Mouse (Mus musculus) midbrain, embryonic 16.5 days (tissue): ENCODE results near the gene Tctex1d2. TPM values are rescaled to one million over a fixed set of nuclear protein-coding genes. Genes with fewer than 3 reads are reported as not detected.

ENCODE experiments used
- ATAC-seq: fragments of 200-750 bp; cut with Nextera tagmentation; 2 replicates; pipeline ENCODE4 v1.8.0; 2017; ENCODE audit warnings: moderate TSS enrichment
- H3K27ac ChIP-seq: fragments of 300-500 bp; sonication (generic); 2 replicates; pipeline ENCODE4 v1.5.1; 2014; ENCODE audit warnings: mild to moderate bottlenecking, low read length, mixed read lengths
- H3K27me3 ChIP-seq: fragments of 300-500 bp; sonication (generic); 2 replicates; pipeline ENCODE4 v1.6.1; 2014; ENCODE audit warnings: low read depth, low read length, mixed read lengths; ENCODE audit not compliant: control insufficient read depth, insufficient read depth
- H3K36me3 ChIP-seq: fragments of 300-500 bp; sonication (generic); 2 replicates; pipeline ENCODE4 v1.6.1; 2014; ENCODE audit warnings: mild to moderate bottlenecking, low read length, moderate library complexity, mixed read lengths; ENCODE audit not compliant: control insufficient read depth, insufficient read depth
- H3K4me1 ChIP-seq: fragments of 300-500 bp; sonication (generic); 2 replicates; pipeline ENCODE4 v1.6.1; 2014; ENCODE audit warnings: mild to moderate bottlenecking, low read length, mixed read lengths; ENCODE audit not compliant: control insufficient read depth, insufficient read depth
- H3K4me2 ChIP-seq: fragments of 300-500 bp; sonication (generic); 2 replicates; pipeline ENCODE4 v1.6.1; 2014; ENCODE audit warnings: mild to moderate bottlenecking, low read length, mixed read lengths
- H3K4me3 ChIP-seq: fragments of 300-500 bp; sonication (generic); 2 replicates; pipeline ENCODE4 v1.5.1; 2014; ENCODE audit warnings: low read depth, mild to moderate bottlenecking, low read length, moderate library complexity, mixed read lengths
- H3K9ac ChIP-seq: fragments of 300-500 bp; sonication (generic); 2 replicates; pipeline ENCODE4 v1.6.1; 2014; ENCODE audit warnings: low read depth, low read length, mixed read lengths
- H3K9me3 ChIP-seq: fragments of 300-500 bp; sonication (generic); replicated peaks from 2 replicates; pipeline ENCODE4 v1.6.1; 2014; ENCODE audit warnings: mild to moderate bottlenecking, low read length, mixed read lengths; ENCODE audit not compliant: control insufficient read depth, poor library complexity, severe bottlenecking
- WGBS: fragments of 180-500 bp; shearing (Covaris S2); extraction: QIAGEN DNeasy Blood & Tissue Kit; methylation state at CpG from one replicate; pipeline ENCODE4 v1.1.7; 2014; 5-methylcytosine and 5-hydroxymethylcytosine counted together
- polyA plus RNA-seq: library from polyadenylated mRNA; unstranded; fragments of >200 nt; fragmentation: Nextera tagmentation; extraction: Ambion mirVana; gene quantifications from 2 replicates; pipeline ENCODE4 v1.2.1, GENCODE M21; 2015

Tctex1d2 gene
- polyA plus RNA-seq, 1 experiment from 2014 or later = 40.3 TPM

GRCm38 (mm10) chr16:32417457-32417856 is 2.0 kb upstream of the Tctex1d2 start:
- 45% methylated on average over 1 of the region's 1 CpGs for WGBS
- no peak for ATAC-seq

GRCm38 (mm10) chr16:32427506-32427905 is 8.0 kb downstream of the Tctex1d2 start:
- H3K27me3 ChIP-seq = no peaks in the 10 kb centered on the region
- H3K36me3 ChIP-seq = no peaks in the 10 kb centered on the region
- no peak for ATAC-seq
- no peak overlapping the region for H3K4me3 ChIP-seq
- H3K9me3 ChIP-seq = no peaks in the 10 kb centered on the region
- no peak overlapping the region for H3K27ac ChIP-seq
- peaks cover 17% of the 10 kb centered on the region for H3K4me1 ChIP-seq
- 85% methylated on average over 3 of the region's 3 CpGs for WGBS
- no peak overlapping the region for H3K4me2 ChIP-seq
- no peak overlapping the region for H3K9ac ChIP-seq

More at GRCm38 (mm10) chr16:32417457-32417856, 2.0 kb upstream of the Tctex1d2 start:
- H3K4me2 ChIP-seq = no peak overlapping the region
- no peak overlapping the region for H3K9ac ChIP-seq
- peaks cover 10% of the 10 kb centered on the region for H3K4me1 ChIP-seq
- no peaks in the 10 kb centered on the region for H3K27me3 ChIP-seq
- H3K36me3 ChIP-seq = no peaks in the 10 kb centered on the region
- no peak overlapping the region for H3K27ac ChIP-seq
- no peak overlapping the region for H3K4me3 ChIP-seq
- no peaks in the 10 kb centered on the region for H3K9me3 ChIP-seq

DNA sequence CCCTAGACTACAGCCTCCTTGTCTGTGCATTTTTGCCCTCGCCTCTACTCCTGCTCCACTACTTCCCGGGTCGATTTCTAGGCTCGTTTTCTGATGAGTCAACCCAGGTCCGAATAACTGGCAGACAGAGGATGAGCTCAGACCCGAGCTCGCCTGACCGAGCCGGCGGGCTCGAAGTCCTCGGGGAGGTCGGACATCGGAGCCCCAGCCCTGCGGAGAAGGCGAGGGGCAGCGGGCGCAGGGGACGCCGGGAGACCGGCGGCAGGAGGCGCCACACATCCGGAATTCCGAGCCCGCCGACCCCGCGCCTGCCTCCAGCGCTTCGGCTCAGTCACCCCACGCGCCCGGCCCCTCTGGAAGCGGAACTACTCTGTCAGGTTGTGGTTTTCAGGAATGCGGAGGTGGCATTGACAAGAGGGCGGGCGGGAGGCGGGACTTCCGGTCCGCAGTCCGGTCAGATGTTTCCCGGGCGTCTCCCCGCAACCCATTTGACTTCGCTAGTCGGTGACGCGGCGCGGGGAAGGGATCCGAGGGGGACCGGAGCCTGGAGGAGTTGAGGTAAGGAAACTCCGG is 11.1 kb downstream of the Tctex1d2 start, which contains the start of gene Pcyt1a:
TSS of gene Pcyt1a (plus strand) at position 448 of the 573 bp plus-strand sequence.
- peak; percentile 98 for ATAC-seq
- Histone ChIP-seq H3K27ac (peak within 1 kb of the TSS; percentile 95), H3K27me3 (no peaks in the 10 kb centered on the region), H3K4me1 (peaks cover 17% of the 10 kb centered on the region), H3K4me3 (peak within 1 kb of the TSS; percentile 56), H3K9me3 (no peaks in the 10 kb centered on the region), H3K36me3 (no peaks in the 10 kb centered on the region), H3K9ac (peak within 1 kb of the TSS; percentile 73), H3K4me2 (peak within 1 kb of the TSS; percentile 88)
- WGBS = 0% methylated on average over 53 of the region's 54 CpGs

GRCm38 (mm10) chr16:32431047-32431591 is 11.6 kb downstream of the Tctex1d2 start:
- peak overlapping the region; percentile 56 for H3K4me3 ChIP-seq
- H3K9me3 ChIP-seq = no peaks in the 10 kb centered on the region
- peak; percentile 83; the same call in 1 of the 2 replicates for ATAC-seq
- H3K4me2 ChIP-seq = peak overlapping the region; percentile 88
- peaks cover 17% of the 10 kb centered on the region for H3K4me1 ChIP-seq
- H3K27ac ChIP-seq = peak overlapping the region; percentile 95
- H3K27me3 ChIP-seq = no peaks in the 10 kb centered on the region
- H3K36me3 ChIP-seq = no peaks in the 10 kb centered on the region
- WGBS = 3% methylated on average over 28 of the region's 28 CpGs
- peak overlapping the region; percentile 73 for H3K9ac ChIP-seq

- H3K9ac ChIP-seq = no peak overlapping the region
- no peaks in the 10 kb centered on the region for H3K27me3 ChIP-seq
- H3K36me3 ChIP-seq = no peaks in the 10 kb centered on the region
- peak overlapping the region; percentile 88 for H3K4me2 ChIP-seq
- H3K9me3 ChIP-seq = no peaks in the 10 kb centered on the region
- WGBS = 97% methylated on average over 1 of the region's 1 CpGs
- H3K4me3 ChIP-seq = peak overlapping the region; percentile 56; the same call in 1 of the 2 replicates
- ATAC-seq = no peak
- peaks cover 17% of the 10 kb centered on the region for H3K4me1 ChIP-seq
- no peak overlapping the region for H3K27ac ChIP-seq
Observed at GRCm38 (mm10) chr16:32431926-32432325, 12.4 kb downstream of the Tctex1d2 start.

GRCm38 (mm10) chr16:32433138-32433537 is 13.6 kb downstream of the Tctex1d2 start:
- H3K27me3 ChIP-seq = no peaks in the 10 kb centered on the region
- H3K4me1 ChIP-seq = peaks cover 17% of the 10 kb centered on the region
- H3K36me3 ChIP-seq = no peaks in the 10 kb centered on the region
- ATAC-seq = no peak
- H3K27ac ChIP-seq = no peak overlapping the region
- WGBS = 81% methylated on average over 2 of the region's 2 CpGs
- no peak overlapping the region for H3K4me2 ChIP-seq
- no peak overlapping the region for H3K9ac ChIP-seq
- H3K9me3 ChIP-seq = no peaks in the 10 kb centered on the region
- no peak overlapping the region for H3K4me3 ChIP-seq

DNA sequence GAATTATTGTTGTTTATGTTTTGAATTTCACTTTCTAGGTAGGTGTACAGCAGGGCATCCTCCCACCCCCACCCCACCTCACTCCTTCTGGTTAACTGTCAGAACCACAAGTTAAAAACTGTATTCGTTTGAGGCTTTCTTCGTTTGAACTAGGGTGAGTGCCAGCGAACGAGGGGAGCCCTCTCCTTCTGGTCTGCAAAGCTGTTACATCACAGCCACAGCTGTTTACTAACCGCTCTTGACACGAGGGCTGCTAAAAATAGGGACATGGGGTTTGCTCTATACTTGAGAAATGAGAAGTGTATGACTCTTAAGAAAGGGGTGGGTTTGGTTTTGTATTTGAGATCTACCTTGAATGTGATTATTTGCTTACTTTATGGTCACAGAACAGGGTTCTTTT is 14.6 kb downstream of the Tctex1d2 start:
- Histone ChIP-seq H3K27ac (no peak overlapping the region), H3K4me3 (no peak overlapping the region), H3K36me3 (no peaks in the 10 kb centered on the region), H3K4me2 (no peak overlapping the region), H3K9me3 (no peaks in the 10 kb centered on the region), H3K9ac (no peak overlapping the region), H3K4me1 (peaks cover 17% of the 10 kb centered on the region), H3K27me3 (no peaks in the 10 kb centered on the region)
- 69% methylated on average over 6 of the region's 6 CpGs for WGBS
- ATAC-seq = no peak

DNA sequence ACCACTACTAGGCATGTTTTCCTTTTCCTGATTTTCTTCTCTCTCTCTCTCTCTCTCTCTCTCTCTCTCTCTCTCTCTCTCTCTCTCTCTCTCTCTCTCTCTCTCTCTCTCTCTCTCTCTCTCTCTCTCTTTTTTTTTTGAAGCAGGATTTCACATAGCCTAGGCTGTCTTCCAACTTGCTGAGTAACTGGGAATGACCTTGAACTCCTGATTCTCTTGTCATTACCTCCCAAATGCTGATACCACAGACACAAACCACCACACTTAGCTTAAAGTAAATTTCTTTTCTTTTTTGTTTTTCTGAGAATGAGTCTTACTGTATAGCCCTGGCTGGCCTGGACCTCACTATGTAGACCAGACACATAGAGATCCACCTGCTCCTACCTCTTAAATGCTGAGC is 15.2 kb downstream of the Tctex1d2 start:
- no peaks in the 10 kb centered on the region for H3K9me3 ChIP-seq
- H3K4me3 ChIP-seq = no peak overlapping the region
- H3K9ac ChIP-seq = no peak overlapping the region
- no peak overlapping the region for H3K4me2 ChIP-seq
- H3K27ac ChIP-seq = no peak overlapping the region
- H3K4me1 ChIP-seq = peaks cover 13% of the 10 kb centered on the region
- no peaks in the 10 kb centered on the region for H3K36me3 ChIP-seq
- ATAC-seq = no peak
- H3K27me3 ChIP-seq = no peaks in the 10 kb centered on the region

GRCm38 (mm10) chr16:32436657-32437056 is 17.2 kb downstream of the Tctex1d2 start:
- WGBS = 82% methylated on average over 1 of the region's 1 CpGs
- peaks cover 8% of the 10 kb centered on the region for H3K4me1 ChIP-seq
- H3K27me3 ChIP-seq = no peaks in the 10 kb centered on the region
- H3K4me2 ChIP-seq = no peak overlapping the region
- H3K9me3 ChIP-seq = no peaks in the 10 kb centered on the region
- no peaks in the 10 kb centered on the region for H3K36me3 ChIP-seq
- no peak overlapping the region for H3K9ac ChIP-seq
- H3K4me3 ChIP-seq = no peak overlapping the region
- ATAC-seq = no peak
- H3K27ac ChIP-seq = no peak overlapping the region
